Mouse (Mus musculus) CD4-positive, CD25-positive, alpha-beta regulatory T cell (primary cell): ENCODE results near the gene Evx2. TPM values are rescaled to one million over a fixed set of nuclear protein-coding genes. Genes with fewer than 3 reads are reported as not detected.

Experiments
- polyA plus RNA-seq: library from polyadenylated mRNA; unstranded; fragments of 100-300 nt; shearing (Covaris generic); gene quantifications from one replicate; pipeline ENCODE4 v1.2.1, GENCODE M21; 2017

Evx2 gene
- polyA plus RNA-seq: not detected

DNA sequence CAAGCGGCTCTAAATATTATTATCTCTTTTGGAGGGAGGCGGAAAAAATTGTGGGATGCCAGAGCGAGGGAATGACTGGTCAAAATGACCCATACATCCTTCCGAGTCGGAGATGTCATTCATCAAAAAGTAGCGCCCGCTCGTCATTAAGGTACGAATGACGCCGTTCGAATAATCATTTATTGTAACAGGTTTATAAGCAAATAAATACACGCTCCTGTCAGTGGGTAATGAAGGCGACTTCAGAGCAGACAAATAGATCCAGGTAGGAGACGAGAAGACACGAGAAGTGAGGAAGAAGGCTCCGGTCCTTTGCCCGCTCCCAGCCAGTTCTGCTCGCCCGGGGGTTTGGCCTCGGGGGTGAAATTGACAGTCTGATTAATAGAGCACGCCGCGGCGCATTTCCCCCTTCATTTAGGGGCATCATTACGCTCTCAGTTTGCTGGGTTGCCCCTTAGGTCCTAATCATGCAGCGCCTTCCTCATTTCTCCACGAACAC, at the start of gene Evx2:
Evx2 (minus strand) TSS at position 51 of the 499 bp plus-strand sequence.

GRCm38 (mm10) chr2:74704393-74704998, 45.1 kb upstream of the Evx2 start, which contains the start of gene Hoxd8:
Gene Hoxd8, plus strand, starts transcription at chr2:74704615.

GRCm38 (mm10) chr2:74697567-74698121, 38.3 kb upstream of the Evx2 start, which contains the start of gene Hoxd9:
Gene Hoxd9, plus strand, starts transcription at chr2:74697727.

DNA sequence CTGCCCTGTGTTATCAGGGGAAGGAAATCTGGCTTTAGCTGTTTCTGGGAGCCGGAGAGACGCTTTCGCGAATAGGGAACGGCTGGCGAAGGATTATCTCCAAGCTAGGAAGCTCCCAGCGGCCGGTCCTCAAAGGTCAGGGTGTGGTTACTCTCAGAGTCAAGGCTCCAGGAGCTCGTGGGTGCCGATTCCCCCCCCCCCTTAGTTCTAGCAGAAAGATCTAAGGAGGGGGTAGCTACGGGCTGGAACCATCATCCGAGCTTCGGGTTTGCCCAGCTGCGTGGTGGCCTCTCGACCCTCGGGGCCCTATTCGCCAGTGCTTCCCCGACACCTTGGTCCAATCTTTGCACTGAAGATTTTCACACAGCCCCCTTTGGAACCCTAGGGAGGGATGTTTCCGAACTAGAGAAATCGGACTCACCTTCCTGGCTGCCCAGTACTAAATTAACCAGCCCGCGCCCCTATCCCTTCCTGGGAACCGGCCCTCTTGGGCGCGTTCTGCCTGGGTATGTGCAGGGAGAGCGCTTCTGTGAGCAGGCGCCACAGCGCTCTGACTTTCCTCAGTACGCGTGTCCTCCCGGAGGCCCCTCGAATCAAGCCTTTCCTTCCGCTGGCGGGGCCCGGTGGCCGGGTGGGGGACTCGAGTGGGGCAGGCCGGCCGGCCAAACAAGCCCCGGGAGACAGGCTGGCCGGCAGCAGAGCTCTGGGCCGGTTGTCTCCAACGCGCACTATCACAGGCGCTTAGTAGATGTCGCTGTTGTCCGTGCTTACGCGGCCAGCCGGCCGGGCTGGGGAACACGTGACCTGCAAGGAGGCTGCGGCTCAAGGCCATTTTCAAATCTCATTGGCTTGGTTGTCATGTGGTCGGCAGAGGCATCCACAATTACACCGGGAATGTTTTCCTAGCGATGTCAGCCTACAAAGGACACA, 31.9 kb upstream of the Evx2 start, which contains the start of gene Hoxd10:
Hoxd10 (plus strand) TSS at position 903 of the 930 bp plus-strand sequence.

GRCm38 (mm10) chr2:74678891-74679595, 19.7 kb upstream of the Evx2 start, which contains the start of gene Hoxd11:
Gene Hoxd11, plus strand, starts transcription at chr2:74679557.

DNA sequence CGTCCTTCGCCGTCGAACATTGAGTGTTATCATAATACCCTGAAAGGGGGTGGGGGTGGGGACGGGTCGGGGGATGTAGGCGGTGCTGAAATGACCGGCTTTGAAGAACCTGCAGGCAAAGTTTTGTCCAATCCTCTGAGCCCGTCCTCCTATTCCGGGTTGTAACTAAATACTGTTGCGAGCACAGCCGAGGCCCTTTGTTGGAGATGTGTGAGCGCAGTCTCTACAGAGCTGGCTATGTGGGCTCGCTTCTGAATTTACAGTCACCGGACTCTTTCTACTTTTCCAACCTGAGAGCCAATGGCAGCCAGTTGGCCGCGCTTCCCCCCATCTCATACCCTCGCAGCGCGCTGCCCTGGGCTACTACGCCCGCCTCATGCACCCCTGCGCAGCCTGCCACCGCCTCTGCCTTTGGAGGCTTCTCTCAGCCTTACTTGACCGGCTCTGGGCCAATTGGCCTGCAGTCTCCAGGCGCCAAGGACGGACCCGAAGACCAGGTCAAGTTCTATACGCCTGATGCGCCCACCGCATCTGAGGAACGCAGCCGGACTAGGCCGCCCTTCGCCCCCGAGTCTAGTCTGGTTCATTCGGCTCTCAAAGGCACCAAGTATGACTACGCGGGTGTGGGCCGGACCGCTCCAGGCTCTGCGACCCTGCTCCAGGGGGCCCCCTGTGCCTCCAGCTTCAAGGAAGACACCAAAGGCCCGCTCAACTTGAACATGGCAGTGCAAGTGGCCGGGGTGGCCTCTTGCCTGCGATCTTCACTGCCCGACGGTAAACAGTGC, 15.7 kb upstream of the Evx2 start, which contains the start of gene Hoxd12:
Hoxd12 (plus strand) TSS at position 133 of the 785 bp plus-strand sequence.

DNA sequence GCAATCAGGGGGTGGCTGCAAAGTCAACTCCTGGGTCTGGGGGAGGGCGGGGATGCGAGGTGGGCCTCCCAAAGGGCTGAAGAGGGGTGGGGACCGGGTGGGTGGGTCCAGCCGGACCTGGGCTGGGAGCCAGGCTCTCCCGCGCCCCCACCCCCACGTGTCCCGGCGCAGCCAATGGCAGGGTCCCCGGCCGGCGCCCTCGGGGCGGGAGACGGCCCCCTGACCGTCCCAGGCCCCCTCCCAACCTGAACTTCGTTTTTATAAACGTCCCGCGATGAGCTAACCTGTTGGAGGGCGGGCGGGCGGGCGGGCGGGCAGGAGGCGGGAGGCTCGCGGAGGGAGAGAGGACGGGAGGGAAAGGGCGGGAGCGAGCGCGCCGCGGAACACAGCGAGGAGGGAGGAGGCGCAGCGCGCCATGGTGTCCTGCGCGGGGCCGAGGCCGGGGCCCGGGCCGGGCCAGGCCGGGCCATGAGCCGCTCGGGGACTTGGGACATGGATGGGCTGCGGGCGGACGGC, 8.5 kb upstream of the Evx2 start, which contains the start of gene Hoxd13:
Hoxd13 (plus strand) TSS at position 469 of the 516 bp plus-strand sequence.

Other genes starting within 250 kb of the Evx2 start
- gene Lnpk, start 80.1 kb downstream of the Evx2 start, polyA plus RNA-seq: 19.9 TPM
- gene Hoxd13, start 8.8 kb upstream of the Evx2 start, polyA plus RNA-seq: not detected
- gene Hoxd12, start 15.5 kb upstream of the Evx2 start, polyA plus RNA-seq: not detected
- not detected for gene Hoxd11, start 20.0 kb upstream of the Evx2 start, polyA plus RNA-seq
- gene Hoxd10, start 32.4 kb upstream of the Evx2 start, polyA plus RNA-seq: not detected
- gene Hoxd9, start 38.2 kb upstream of the Evx2 start, polyA plus RNA-seq: not detected
- gene Hoxd8, start 45.1 kb upstream of the Evx2 start, polyA plus RNA-seq: 0.06 TPM
- gene Hoxd3, start 52.4 kb upstream of the Evx2 start, polyA plus RNA-seq: not detected
- not detected for gene Hoxd4, start 52.4 kb upstream of the Evx2 start, polyA plus RNA-seq
- gene Gm28230, start 67.2 kb upstream of the Evx2 start, polyA plus RNA-seq: not detected
- gene Hoxd1, start 103.4 kb upstream of the Evx2 start, polyA plus RNA-seq: not detected
- 74.2 TPM for gene Mtx2, start 166.2 kb upstream of the Evx2 start, polyA plus RNA-seq